Mouse (Mus musculus): ENCODE measurements at regions not wholly inside any gene's neighbourhood (a gene's known extent, or its start where the extent isn't known, plus 50 kb on each side); places are given as distances from the start of the nearest gene placed in this dataset.

DNA sequence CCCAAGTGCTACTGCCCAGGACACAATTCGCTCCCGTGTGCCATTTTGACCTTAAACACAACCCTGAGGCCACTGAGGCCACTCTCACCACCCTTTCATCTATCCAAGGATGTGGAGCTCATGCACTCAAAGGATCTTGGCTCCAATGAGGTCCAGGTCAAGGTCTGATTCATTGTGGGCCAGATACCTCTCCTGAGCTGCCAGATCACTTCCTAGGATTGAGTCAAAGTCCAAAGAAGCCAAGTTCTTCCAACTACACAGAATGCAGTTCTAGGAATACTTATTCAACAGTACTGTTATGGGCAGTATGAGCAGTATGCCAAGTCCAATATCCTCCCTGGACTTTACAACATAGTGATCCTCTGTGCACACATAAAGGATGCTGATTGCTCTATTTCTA is 304.9 kb downstream of the Inhba start:
- DNase-seq, result no peak

DNA sequence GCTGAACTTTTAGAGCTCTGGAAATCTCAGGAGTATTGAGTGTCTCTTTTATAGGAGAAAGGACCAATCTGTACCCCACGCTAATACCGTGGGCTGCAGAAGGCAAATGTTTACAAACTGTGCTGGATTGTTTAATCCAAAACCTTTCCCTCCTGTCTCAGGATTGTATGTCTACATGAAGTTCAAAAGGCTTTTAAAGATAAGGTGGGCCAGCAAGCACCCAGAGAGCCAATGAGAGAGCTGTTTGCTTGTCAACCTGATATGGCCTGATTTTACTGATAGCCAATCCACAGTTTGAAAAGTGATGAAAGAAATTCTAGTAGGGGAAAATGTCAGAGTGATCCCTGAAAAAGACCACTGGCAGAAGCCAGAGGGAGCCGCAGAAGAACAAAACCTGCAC is 305.8 kb downstream of the Inhba start:
- DNase-seq, result no peak

DNA sequence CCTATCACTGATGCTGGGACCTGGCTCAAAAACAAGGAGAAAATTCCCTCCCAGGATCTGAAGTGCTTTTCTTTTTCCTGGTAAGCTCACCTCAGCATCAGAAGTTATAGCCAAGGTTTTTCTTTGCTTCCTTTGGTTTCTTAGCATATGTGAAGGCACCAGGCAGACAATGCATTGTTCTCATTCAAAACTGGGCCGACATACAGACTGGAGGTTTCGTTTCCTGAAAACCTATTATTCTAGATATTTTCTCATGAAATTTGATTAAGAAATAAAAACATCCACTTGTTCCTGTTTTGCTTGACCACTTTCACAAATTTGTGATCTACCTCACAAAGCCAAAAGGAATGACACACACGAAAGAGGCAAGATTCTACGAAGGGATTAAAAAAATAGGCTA is 308.7 kb downstream of the Inhba start:
- DNase-seq, result no peak

DNA sequence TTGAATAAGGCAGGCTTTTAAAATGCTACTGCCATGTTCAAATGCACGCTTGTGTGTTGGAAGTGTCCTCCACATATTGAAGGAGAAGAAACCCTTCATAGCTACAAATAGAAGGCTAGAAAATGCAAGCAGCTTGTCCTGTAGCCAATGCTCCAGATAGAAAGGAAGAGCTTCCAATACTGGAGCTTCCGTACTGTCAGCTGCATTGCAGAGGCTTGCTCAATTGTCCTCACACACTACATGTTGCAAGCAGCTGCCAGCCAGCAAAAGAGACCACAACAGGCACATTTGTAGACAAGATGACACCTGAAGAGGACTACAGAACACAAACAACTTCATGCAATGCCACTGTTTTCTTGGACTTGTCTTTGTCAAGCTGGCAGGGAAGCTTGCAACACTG is 314.0 kb downstream of the Inhba start:
- DNase-seq, result no peak

DNA sequence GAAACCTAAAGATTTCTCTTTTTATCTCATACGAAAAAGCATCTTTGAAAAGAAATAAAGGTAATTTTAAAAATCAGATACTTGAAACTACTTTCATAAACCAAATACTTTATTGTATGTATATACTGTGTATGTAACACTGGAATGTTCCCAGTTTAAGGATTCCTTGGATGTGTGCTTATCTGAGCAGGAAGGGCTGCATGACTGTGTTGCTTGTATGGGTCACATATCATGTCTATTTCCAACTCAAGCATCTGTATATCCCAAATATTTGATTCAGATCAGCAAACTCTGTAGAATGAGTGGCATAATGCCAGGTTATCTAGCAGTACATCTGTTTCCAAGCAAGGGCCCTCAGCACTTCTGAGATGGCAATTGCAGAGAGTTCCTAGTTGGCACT is 330.1 kb downstream of the Inhba start:
- no peak for DNase-seq

DNA sequence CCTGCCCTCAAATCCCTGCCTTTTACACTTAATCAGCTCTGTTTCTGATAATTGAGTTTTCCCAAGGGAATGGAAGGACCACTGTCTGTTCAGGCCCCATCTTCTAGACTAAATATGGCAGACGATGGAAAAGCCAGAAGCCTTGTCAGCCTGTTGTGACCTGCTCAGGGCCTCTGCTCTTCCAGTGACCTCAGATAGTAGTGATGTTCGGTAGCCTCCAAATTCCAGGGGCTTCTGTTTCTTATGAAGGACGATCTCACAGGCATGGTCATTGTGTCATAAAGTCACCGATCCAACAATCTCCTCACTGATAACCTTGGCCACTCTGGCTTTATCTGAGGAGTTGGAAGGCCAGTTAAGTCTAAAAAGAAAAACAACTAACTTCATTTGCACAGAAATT is 330.5 kb downstream of the Inhba start:
- no peak for DNase-seq

DNA sequence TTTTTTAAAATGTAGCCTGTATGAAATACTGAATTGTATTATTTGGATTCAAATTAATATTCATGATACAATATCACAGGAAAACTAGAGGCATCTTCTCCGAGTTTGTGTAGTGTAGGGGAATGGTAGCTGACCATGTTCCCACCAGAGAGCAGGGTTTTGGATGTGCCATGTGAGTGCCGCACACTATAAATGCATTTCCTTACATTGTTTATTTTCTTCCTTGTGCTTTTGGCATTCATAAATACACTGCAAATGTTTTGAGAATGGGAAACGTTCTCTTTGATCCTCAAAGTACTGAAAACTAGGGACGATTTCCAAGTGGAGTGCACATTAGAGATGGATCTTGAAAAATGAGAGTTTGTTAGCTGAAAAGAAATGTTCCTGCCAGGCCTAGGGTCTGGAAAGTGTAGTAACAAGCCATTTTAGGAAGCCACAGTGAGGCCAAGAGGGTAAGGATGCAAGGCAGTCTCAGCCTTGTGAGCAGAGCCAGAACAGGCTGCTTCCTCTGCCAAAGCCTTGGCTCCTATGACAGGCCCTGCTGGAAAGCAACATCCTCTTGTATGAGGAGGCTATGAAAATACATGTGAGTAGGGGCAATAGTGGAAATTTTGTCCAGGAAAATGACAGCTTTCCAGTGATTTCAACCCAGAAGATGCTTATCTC is 331.8 kb downstream of the Inhba start:
- DNase-seq, result peak; percentile 4

DNA sequence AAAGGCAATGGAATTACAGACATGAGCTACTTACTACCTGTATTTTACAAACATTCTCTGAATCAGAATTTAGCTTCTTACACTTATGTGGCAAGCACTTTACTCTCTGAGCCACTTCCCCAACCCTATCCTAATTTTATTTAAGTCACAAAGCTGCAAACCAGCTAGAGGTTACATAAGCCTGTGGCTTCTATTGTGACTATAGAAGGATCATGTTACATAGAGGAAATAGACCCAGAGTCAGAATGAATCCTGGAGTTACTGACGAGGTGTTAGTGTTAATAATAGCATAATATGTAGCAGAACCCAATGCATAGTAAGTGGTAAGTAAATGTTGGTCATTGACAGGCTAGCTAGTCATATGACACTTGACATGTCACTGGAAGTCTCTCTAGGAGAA is 337.7 kb downstream of the Inhba start:
- DNase-seq, result no peak

DNA sequence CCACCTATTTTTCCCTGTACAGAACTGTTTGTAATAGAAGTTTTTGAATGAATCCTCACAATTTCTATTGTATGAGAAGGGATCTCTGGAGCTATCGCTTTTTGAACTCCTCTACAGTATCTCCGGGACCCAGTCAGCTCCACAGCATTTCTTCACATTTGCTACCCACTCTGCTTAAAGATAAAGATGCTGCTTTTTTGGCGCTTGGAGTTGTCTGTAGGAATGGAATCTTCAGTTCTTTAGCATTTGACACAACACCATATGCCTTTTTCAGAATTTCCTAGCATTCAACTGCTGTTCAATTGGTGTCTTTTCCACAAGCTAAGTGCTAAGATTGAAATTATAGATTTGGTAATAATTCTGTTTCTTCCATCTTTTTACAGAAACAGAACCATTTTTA is 338.4 kb downstream of the Inhba start:
- DNase-seq, result no peak

DNA sequence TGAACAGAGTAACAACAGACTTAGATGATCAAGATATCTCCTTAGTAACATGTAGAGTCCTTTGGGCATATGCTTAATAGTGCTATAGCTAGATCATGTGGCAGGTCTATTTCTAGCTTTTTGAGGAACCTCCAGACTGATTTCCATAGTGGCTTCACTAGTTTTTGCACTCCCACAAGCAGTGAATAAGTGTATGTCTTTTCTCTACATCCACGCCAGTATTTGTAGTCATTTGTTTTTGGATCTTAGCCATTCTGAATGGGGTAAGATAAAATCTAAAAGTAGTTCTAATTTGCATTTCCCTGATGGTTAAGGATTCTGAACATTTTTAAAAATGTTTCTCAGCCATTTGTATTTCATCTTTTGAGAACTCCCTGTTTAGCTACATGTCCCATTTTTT is 343.7 kb downstream of the Inhba start:
- no peak for DNase-seq

DNA sequence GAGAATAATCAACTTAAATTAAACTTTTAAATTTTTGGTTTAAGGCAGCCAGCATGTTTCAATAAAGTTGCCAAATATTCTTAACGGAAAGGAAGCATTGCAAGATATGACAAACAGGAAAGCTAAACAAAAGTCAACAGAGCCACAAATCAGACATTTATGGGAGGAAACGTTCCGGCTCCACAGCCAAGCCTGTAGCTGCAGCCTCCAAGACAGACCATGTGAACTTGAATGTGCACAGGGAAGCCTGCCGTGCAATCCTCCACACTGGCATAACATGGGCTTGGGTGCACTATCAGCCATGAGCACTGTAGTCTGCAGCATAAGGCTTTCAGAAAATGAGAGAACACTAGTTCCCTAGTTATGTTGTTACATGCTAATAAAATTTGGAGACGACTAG is 367.8 kb downstream of the Inhba start:
- DNase-seq, result no peak

DNA sequence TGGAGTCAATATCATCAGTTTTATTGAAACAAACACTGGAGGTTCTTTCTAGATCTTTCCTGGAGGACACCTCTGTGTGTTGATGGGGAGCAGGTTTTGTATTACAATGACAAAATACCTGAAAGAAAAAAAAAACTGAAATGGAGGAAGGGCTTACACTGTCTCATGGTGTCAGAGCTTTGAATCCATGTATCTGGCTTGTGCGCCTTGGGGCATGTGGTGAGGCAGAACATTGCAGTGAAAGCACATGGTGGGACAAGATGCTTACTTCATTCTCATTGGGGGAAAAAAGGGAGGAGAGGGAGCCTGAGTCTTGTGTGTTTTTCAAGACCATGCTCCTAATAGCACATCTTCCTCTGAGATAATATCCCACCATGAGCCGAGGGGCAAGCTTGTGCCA is 368.3 kb downstream of the Inhba start:
- DNase-seq, result no peak

DNA sequence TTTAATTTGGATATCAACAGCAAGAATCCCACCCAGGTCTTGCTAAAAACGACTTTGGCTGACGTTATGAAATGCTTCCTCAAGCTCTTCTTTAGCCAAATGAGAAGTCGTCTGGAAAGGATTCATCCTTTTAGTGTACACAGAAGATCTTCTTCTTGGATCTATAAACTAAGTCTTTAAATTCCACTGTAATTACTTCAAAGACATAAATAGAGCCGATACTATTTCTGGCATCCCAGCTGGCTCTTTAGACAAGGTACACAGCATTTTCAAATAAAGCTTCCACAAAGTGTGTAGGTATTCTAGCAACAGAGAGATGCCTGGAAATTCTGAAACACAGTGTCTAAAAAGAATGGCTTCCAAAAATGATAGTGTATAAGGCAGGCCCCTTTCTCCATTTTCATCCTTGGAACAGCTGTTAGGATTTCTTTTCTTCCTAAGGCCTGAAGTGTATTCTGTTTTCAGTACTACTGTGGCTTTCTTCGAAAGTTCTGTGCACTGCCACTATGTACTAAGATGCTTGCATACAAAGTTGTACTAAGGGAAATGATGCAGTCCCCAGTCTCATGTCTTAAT is 371.4 kb downstream of the Inhba start:
- no peak for DNase-seq

DNA sequence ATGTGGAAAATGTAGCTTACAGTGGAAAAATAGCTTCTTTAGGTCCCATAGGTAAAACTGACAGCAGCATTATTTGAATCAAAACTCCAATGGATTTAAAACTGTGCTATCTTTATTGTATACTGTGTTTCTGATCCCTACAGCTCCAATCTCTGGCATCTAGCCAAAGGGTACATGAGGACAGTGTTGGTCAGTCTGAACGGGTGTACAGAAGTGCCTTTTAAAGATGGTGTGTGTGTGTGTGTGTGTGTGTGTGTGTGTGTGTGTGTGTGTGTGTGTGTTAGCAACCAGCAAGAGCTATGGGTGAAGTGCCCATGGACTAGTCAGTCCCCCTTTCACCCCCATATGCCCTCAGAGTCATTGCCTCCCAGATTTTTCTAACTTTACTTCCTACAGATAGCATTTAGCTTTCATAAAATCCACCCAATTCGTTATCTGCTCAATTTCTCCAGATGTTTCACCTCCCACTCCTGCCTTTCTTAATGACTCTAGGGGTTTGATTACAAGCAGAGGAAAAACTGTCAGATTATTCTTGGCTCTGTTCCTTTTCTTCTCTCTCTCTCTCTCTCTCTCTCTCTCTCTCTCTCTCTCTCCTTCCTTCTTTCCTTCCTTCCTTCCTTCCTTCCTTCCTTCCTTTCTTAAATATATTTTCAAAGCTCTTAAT is 404.8 kb downstream of the Inhba start:
- no peak for DNase-seq

DNA sequence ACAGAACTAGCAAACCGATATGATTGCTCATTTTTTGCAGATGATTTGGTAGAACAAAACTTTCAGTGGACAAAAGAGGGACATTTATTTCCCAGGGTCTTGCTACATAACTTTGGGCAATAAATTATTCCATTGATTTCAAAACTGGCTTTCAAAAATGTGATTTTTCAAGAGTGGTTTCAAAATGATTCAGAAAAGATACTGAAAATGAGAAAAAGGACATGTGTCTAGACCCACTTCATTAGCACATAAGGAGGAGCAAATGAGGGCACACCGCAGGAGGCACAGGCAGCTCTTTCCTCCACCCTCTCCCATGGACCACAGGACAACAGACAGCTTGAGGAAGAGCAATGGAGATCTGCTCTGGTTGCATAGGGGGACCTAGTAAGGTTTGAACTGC is 412.5 kb downstream of the Inhba start:
- no peak for DNase-seq

DNA sequence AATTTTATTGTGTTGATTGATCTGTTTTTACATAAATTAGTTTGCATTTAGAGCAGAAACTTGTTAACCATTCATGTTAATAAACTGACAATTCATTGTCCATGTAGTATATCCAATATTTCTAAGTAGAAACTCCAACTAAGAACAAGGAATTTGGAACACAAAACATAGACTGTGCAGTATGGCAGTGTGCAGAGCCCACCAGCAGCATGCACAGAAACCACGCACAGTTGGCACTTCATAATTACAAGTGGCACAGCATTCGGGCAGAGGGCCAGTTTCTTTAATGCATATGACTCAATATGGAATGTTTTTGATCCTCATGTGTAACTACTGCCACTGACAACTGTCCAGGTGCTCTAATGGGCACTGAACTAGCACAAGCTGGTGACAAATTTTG is 423.8 kb downstream of the Inhba start:
- no peak for DNase-seq

DNA sequence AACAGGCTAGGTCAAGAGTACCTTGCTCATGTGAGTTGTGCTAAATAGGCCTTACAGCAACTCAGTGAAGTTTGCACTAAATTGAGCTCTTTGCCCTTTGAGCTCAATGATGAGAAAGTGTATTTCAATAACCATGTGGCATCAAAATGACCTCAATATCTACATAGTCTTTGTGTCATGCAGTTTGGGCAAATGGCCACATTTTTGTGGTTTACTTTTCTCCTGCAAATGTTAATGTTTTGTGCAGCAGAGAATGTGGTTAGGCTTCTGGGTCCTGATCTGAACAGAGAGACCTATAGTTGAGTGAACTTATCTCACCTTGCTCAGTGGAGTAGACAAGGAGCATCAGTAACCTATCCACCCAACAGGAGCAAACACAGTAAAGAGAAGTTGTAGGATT is 441.6 kb downstream of the Inhba start:
- DNase-seq, result no peak

DNA sequence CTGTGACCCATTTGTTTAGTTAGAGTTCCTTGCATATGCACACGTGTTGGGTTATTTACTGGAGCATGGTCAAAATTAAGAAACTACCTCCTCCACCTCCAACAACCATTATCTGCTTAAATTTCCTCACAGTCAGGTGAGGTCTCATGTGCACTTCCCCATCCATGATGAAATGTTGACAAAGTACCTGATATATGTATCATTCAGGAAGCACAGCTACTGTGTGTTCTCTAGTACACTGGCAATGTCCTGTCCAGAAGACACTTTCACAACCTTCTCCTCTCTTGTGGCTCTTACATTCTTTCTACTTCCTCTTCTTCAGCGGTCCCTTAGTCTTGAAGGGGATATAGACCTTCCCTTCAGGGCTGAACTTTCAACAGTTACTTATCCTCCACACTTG is 448.1 kb downstream of the Inhba start:
- no peak for DNase-seq

DNA sequence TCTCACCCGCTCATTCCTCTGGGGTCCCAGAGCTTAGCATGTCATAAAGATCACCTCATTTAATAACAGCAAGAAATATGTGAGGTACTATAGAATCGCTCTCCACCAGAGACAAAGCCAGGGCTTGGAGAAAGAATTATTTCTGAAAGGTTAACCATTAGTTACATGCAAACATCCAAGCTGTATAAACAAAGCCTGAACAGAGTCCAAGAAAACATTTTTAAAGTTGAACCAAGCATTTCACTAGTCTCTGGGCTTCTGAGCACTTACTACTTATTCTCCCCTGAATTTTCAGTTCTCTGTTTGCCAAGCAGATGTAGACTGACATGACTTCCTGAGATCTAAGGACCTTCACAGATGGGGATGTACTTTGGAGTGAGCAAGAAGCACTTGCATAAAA is 450.0 kb downstream of the Inhba start:
- DNase-seq, result no peak

DNA sequence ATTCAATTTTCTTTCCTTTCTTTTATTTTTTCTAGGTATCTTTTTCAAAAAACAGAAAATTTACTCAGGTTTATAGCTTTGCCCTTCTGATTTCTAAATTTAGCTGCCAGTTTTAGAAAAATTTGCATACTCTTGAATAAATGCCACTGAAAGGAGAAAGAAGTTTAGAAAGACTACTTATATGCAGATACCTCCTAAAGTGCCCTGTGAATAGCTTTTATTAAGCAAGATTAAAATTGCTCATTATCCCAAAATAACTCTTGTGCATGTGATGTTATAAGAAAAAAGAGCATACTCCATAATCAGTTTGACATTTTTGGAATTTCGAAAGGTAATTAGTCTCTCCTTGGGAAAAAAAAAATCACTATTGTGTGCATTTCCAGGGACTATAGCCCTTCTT is 453.2 kb downstream of the Inhba start:
- DNase-seq, result no peak

DNA sequence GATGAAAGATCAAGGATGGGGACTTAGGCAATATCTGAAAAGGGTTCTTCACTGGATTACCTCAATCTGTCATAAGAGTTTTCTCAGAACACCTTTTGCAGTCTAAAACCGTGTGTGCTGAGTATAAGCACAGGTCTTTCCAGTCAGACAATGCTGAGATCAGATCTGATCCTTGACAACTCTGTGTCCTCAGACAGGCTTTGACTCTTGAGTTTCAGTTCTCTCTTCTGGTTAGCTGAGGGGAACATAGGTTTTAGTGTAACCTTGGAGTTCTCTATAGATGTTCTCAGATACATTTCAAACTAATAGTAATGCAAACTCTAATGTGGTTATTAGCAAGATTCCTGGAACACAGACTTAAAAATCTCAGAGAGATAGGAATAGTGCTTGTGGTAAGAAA is 453.7 kb downstream of the Inhba start:
- no peak for DNase-seq

DNA sequence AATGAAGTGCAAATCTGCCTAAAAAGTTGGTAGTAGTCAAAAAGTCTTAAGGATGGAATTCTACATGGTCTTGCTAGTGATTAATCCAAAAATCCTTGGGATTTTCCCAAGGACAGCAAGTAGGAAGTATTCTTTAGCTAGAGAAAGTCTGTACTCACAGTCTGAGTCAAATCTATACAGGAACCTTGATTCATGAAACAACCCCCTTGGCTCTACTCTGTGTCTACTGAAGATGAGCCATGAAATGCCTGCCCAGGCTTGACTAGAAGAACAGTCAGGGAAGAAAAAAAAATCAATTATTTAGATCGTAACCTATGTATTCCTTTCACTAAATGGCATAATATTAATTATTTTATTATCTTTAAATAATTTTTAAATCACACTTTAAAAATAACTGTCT is 454.2 kb downstream of the Inhba start:
- no peak for DNase-seq

DNA sequence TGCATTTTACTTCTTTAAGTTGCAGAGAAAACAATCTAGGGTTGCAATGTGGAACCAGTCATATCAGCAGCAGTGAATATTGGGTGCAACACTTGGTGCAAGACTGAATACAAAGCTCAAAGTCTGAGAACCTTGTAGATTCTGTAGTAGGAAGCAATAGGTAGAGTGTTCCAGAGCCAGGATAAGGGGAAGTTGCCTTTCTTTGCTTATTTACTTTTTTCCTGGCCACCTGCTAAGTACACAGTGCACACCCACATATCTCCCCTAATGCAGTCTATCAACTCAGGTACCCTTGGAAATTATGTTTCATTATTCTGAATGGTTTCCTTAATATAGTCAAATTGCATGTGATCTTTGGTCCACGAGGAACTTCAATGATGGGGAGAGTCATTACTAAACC is 464.9 kb downstream of the Inhba start:
- no peak for DNase-seq

DNA sequence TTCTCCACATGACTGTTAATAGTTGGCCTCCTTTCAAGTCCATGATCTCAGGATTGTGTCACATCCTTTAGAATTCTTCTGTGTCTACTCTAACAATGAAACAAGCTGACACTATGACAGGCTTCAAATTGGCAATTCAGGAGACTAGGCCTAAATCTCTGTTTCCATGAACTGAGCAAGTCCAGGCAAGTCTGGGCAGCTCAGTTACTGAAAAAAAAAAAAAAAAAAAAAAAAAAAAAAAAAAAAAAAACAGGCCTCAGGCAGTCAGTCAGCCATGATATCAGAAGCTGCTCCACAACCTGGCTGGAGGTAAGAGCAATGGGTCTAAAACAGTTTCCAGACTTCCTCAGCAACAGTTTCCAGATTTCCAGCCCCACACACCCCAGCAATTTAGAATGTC is 475.6 kb downstream of the Inhba start:
- DNase-seq, result no peak

DNA sequence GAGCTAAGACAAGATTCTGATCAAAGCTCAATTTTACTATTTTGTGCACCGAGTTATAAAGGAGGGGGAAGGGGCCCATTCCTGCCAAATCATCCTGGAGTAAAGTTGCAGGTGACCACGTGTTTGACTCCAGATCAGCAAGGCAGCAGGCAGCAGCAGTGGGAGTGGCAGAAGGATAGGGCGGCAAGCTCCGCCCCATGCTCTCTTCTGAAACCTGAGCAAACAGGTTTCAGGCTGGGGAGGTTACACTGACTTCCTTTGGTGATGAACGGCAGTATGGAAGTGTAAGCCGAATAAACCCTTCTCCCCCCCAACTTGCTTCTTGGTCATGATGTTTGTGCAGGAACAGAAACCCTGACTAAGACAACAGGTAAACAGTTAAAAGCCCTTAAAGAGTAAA is 479.0 kb downstream of the Inhba start:
- DNase-seq, result peak; percentile 4
